Mouse (Mus musculus) stomach, adult 2 months (tissue): Measurements from ENCODE around the gene Ccdc7b. TPM values are rescaled to one million over a fixed set of nuclear protein-coding genes. Genes with fewer than 3 reads are reported as not detected.

ENCODE experiments used
- polyA plus RNA-seq: library from polyadenylated mRNA; depleted of rRNA; stranded (reverse); fragments of >200 nt; gene quantifications from 2 replicates; pipeline ENCODE4 v1.2.3, GENCODE M21; 2012; rRNA removed

Ccdc7b gene
- polyA plus RNA-seq: not detected in 2 replicates

DNA sequence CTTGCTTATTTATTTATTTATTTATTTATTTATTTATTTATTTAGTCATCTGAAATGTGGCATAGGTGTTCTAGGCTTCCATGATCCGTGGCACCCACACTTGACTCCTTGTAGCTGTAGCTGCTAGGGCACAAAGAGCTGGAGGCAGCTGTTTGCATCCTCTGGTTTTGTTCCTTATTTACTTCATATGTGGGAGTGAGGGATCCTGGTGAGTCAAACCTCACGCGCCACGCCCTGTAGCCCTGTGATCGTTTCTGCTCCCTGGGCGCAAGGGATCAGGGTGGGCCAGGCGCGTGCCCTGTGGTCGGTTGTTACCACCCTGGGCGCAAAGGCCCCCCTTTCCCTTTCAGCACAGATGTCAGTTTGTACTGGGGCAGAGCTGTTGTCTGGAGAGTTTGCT, at the start of gene Ccdc7b:
Gene Ccdc7b, plus strand, starts transcription at position 301 of the 400 bp plus-strand sequence.

DNA sequence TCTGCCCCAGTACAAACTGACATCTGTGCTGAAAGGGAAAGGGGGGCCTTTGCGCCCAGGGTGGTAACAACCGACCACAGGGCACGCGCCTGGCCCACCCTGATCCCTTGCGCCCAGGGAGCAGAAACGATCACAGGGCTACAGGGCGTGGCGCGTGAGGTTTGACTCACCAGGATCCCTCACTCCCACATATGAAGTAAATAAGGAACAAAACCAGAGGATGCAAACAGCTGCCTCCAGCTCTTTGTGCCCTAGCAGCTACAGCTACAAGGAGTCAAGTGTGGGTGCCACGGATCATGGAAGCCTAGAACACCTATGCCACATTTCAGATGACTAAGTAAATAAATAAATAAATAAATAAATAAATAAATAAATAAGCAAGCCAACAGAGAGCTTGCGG, 1.5 kb upstream of the Ccdc7b start, which contains the start of gene Ccdc7a:
Gene Ccdc7a, minus strand, starts transcription at position 101 of the 400 bp plus-strand sequence.

DNA sequence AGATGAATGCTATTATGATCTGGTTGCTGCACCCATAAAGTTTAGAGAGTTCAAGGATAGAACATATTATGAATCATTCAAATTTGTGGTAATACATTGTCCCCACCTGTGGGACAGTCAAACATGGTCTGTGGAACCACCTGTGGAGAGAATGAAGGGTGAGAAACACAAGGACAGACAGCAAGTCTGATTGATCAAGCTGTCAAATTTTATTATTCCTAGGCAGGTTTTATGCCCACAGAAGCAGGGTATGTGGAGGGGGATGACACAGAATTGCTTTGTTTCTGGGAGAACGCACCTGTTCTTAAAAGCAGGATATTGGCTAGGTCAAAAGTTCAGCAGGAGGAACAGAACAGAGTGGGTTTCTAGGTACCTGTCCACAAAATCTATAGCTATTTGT, 64.6 kb downstream of the Ccdc7b start, which contains the start of gene Gm10999:
Gene Gm10999, minus strand, starts transcription at position 101 of the 400 bp plus-strand sequence.

Other genes with a start within 250 kb of the Ccdc7b start
- gene Ccdc7a, start 1.6 kb upstream of the Ccdc7b start, polyA plus RNA-seq: not detected in 2 replicates
- gene Gm10999, start 64.5 kb downstream of the Ccdc7b start, polyA plus RNA-seq: not detected in 2 replicates
- gene 2610044O15Rik8, start 167.3 kb downstream of the Ccdc7b start, polyA plus RNA-seq: 0.12 TPM in 1 of 2 replicates, not detected in the other